Mouse (Mus musculus) heart, adult 10 weeks (tissue): ENCODE results near the gene Gm2916. TPM values are rescaled to one million over a fixed set of nuclear protein-coding genes. Genes with fewer than 3 reads are reported as not detected.

ENCODE experiments used
- polyA plus RNA-seq: library from polyadenylated mRNA; stranded (reverse); fragments of 350-450 nt; fragmentation: Illumina TruSeq; extraction: RNeasy Lipid Tissue Mini Kit (QIAGEN cat#74804); gene quantifications from one replicate; pipeline ENCODE4 v1.2.3, GENCODE M21; 2014; ENCODE audit warnings: low read depth, low replicate concordance

Gene Gm2916
- polyA plus RNA-seq = not detected

GRCm38 (mm10) chr14:3883872-3884271, at the start of gene Gm2916:
Gm2916 (plus strand) TSS chr14:3884172.

GRCm38 (mm10) chr14:3845945-3846344, 38.0 kb upstream of the Gm2916 start, which contains the start of gene Gm3033:
Gm3033 (plus strand) TSS chr14:3846245.

GRCm38 (mm10) chr14:3931456-3931855, 47.5 kb downstream of the Gm2916 start, which contains the start of gene Gm3029:
Gm3029 (plus strand) TSS chr14:3931756.

GRCm38 (mm10) chr14:3963247-3963646, 79.3 kb downstream of the Gm2916 start, which contains the start of gene Gm3095:
Gm3095 (plus strand) TSS chr14:3963547.

Other genes starting within 250 kb of the Gm2916 start
- gene Gm3012, start 249.7 kb upstream of the Gm2916 start, polyA plus RNA-seq = not detected
- not detected for gene Gm3020, start 232.1 kb upstream of the Gm2916 start, polyA plus RNA-seq
- gene Gm3043, start 195.4 kb upstream of the Gm2916 start, polyA plus RNA-seq = not detected
- gene Gm3002, start 74.1 kb upstream of the Gm2916 start, polyA plus RNA-seq = not detected
- gene Gm3033, start 37.9 kb upstream of the Gm2916 start, polyA plus RNA-seq = not detected
- not detected for gene Gm3029, start 47.6 kb downstream of the Gm2916 start, polyA plus RNA-seq
- not detected for gene Gm3095, start 79.4 kb downstream of the Gm2916 start, polyA plus RNA-seq
- gene Gm3099, start 114.2 kb downstream of the Gm2916 start, polyA plus RNA-seq = not detected
- gene Gm5796, start 139.8 kb downstream of the Gm2916 start, polyA plus RNA-seq = not detected
- gene Gm3115, start 199.9 kb downstream of the Gm2916 start, polyA plus RNA-seq = not detected
- gene Gm8108, start 226.4 kb downstream of the Gm2916 start, polyA plus RNA-seq = not detected